Mouse (Mus musculus): ENCODE data around the gene Tmem107.

- TF ChIP-seq CTCF (IDR thresholded peaks at IDR 0.05; ENCODE audit: borderline replicate concordance, insufficient read depth, low read depth, low read length), result no peak
- no peak for TF ChIP-seq POLR2A (IDR thresholded peaks at IDR 0.05; ENCODE audit: borderline replicate concordance, insufficient read depth, low read length)
These were observed 22.5 kb upstream of the Tmem107 start for GRCm38 (mm10) chr11:69048151-69048550.

All from cerebellum, adult 2 months (tissue).